Mouse (Mus musculus) liver, embryonic 14.5 days (tissue): ENCODE data around the gene Csmd2.

Experiments used
- CTCF ChIP-seq: IDR thresholded peaks from 2 replicates; pipeline ENCODE4 v1.5.1; 2016; ENCODE audit warnings: antibody characterized with exemption, low read depth, control low read depth
- EP300 ChIP-seq: IDR thresholded peaks from 2 replicates; pipeline ENCODE4 v1.6.1; 2016; ENCODE audit warnings: antibody characterized with exemption, low read depth

- TF ChIP-seq CTCF (no peak), EP300 (no peak)
These were observed 261.0 kb downstream of the Csmd2 start for GRCm38 (mm10) chr4:128248676-128249075.
